Mouse (Mus musculus) limb, embryonic 13.5 days (tissue): Measurements from ENCODE around the gene Slc30a10. TPM values are rescaled to one million over a fixed set of nuclear protein-coding genes. Genes with fewer than 3 reads are reported as not detected.

ENCODE experiments used
- ATAC-seq: fragments of 200-750 bp; cut with Nextera tagmentation; 2 replicates; pipeline ENCODE4 v1.8.0; 2017; ENCODE audit warnings: low read depth, moderate number of reproducible peaks, moderate TSS enrichment; ENCODE audit not compliant: low FRiP score
- H3K27ac ChIP-seq: fragments of 300-500 bp; sonication (generic); 2 replicates; pipeline ENCODE4 v1.5.1; 2015; ENCODE audit warnings: inconsistent platforms, mild to moderate bottlenecking, moderate library complexity
- H3K27me3 ChIP-seq: fragments of 300-500 bp; sonication (generic); 2 replicates; pipeline ENCODE4 v1.6.1; 2015; ENCODE audit warnings: mild to moderate bottlenecking, inconsistent platforms
- H3K36me3 ChIP-seq: fragments of 300-500 bp; sonication (generic); 2 replicates; pipeline ENCODE4 v1.6.1; 2015; ENCODE audit warnings: inconsistent platforms, mild to moderate bottlenecking, moderate library complexity
- H3K4me1 ChIP-seq: fragments of 300-500 bp; sonication (generic); 2 replicates; pipeline ENCODE4 v1.6.1; 2015; ENCODE audit warnings: inconsistent platforms
- H3K4me2 ChIP-seq: fragments of 300-500 bp; sonication (generic); replicated peaks from 2 replicates; pipeline ENCODE4 v1.6.1; 2015; ENCODE audit warnings: inconsistent platforms, mild to moderate bottlenecking, moderate library complexity
- H3K4me3 ChIP-seq: fragments of 300-500 bp; sonication (generic); 2 replicates; pipeline ENCODE4 v1.5.1; 2015; ENCODE audit warnings: moderate library complexity, mild to moderate bottlenecking, inconsistent platforms
- H3K9ac ChIP-seq: fragments of 300-500 bp; sonication (generic); 2 replicates; pipeline ENCODE4 v1.6.1; 2015; ENCODE audit warnings: mild to moderate bottlenecking, inconsistent platforms
- H3K9me3 ChIP-seq: fragments of 300-500 bp; sonication (generic); 2 replicates; pipeline ENCODE4 v1.6.1; 2016; ENCODE audit warnings: inconsistent platforms
- WGBS: fragments of 180-500 bp; shearing (Covaris S2); methylation state at CpG from one replicate; pipeline ENCODE4 v1.1.7; 2015; 5-methylcytosine and 5-hydroxymethylcytosine counted together
- polyA plus RNA-seq: library from polyadenylated mRNA; unstranded; fragments of >200 nt; fragmentation: Nextera tagmentation; extraction: Ambion mirVana; gene quantifications from 2 replicates; pipeline ENCODE4 v1.2.1, GENCODE M21; 2015

The Slc30a10 gene
- polyA plus RNA-seq, 1 experiment from 2014 or later = 0.45 TPM

DNA sequence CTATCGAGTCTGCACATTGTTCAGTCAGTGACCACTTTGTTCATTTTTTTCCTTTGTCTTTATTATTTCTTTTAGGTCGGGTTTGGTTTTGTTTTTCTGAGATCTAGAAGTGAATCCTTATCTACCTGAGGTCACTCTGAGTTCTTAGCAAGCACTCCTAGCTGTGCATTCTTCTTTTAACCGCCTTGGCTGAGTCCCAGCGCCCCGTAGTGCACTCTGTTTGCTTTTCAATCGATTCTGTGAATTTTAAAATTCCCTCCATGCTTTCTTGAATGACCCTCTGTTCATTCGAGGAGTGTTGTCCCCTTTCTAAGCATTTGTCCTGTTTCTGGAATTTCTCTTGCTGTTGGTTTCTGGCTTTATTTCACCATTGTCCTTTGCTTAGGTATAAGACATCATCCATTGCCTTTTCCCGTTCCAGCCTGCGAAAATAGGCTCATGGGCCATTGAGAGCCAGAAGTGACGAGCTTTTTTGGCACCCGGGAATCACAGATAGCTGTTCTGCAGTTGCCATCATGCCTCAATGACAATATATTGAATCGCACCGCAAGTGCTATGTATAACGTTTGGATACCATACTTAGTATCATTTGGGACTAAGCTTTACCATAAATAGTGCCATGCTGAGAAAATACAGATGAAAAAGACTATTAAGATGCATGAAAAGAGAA lies 42.3 kb downstream of the Slc30a10 start:
- WGBS = 79% methylated on average over 14 of the region's 14 CpGs
- H3K36me3 ChIP-seq = no peaks in the 10 kb centered on the region
- no peaks in the 10 kb centered on the region for H3K9me3 ChIP-seq
- no peak overlapping the region for H3K4me3 ChIP-seq
- no peak overlapping the region for H3K4me2 ChIP-seq
- H3K4me1 ChIP-seq = 0 out of 2 replicates have a peak, but pooled peaks cover 3% of the 10 kb centered on the region
- no peak overlapping the region for H3K27ac ChIP-seq
- no peak for ATAC-seq
- H3K27me3 ChIP-seq = no peaks in the 10 kb centered on the region
- no peak overlapping the region for H3K9ac ChIP-seq

DNA sequence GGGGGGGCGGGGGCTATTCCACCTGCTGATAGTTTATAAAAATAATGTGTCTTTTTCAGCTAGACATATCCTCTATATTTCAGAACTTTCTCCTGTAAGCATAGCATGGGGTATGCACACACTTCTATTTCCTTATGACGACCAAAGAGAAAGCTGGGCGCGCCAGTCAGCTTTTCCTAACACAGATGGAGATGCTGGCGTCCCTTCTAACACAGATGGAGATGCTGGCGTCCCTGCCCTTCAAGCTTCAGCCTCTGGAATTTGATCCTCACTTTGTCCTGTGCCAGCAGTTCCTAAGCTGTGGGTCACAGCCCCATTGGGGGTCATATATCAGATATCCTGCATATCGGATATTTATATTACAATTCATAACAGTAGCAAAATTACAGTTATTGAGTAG lies 46.0 kb downstream of the Slc30a10 start:
- Histone ChIP-seq H3K27ac (no peak overlapping the region), H3K36me3 (no peaks in the 10 kb centered on the region), H3K9ac (no peak overlapping the region), H3K4me3 (no peak overlapping the region), H3K9me3 (no peaks in the 10 kb centered on the region), H3K4me2 (no peak overlapping the region), H3K27me3 (no peaks in the 10 kb centered on the region), H3K4me1 (no peaks in the 10 kb centered on the region)
- WGBS = 69% methylated on average over 7 of the region's 7 CpGs
- ATAC-seq = no peak

DNA sequence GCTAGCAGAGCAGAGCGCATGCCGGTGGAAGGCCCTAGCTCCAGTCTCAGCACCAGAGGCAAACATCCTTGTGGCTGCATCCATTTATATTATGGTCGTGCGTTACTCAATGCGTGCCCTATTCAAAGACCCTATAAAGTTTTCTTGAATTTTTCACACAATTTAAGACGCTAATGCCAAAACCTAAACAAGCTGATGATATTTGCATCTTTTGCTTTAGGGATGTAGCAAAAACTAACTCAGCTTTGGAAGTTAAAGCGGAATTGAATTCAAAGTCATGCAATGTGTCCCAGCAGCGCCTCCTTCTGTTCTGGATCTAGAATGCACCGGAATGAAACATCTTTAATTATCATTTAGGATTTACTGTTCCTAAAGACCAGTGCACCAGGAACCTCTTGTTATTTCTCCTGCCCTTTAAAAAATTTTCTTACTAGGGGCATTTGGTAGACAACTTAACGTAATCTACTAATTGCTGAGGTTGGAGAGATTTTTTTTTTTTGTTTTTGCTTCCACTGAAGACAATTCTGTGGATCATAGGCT lies 47.2 kb downstream of the Slc30a10 start:
- ATAC-seq = no peak
- H3K36me3 ChIP-seq = no peaks in the 10 kb centered on the region
- no peak overlapping the region for H3K27ac ChIP-seq
- 28% methylated on average over 10 of the region's 10 CpGs for WGBS
- H3K27me3 ChIP-seq = no peaks in the 10 kb centered on the region
- H3K9me3 ChIP-seq = no peaks in the 10 kb centered on the region
- H3K4me1 ChIP-seq = no peaks in the 10 kb centered on the region
- no peak overlapping the region for H3K9ac ChIP-seq
- H3K4me3 ChIP-seq = no peak overlapping the region
- no peak overlapping the region for H3K4me2 ChIP-seq

DNA sequence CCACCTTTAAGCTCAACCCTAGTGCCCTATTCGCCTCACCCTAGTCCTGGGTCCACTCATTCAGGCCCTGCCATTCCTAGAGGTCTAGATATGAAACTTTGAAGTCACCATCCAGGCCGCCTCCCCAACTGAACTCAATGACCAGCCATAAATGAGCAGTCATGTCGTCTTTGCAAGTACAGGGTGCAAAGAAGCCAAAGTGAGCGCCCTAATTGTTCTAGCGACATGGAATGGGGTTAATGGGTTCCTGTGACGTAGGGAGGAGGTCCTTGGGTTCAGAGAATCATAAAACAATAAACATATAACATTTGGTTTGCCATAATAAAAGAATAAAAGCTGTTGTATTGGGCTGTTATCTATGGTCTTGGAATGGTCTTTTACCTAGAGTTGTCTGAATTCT lies 47.9 kb downstream of the Slc30a10 start:
- no peak for ATAC-seq
- Histone ChIP-seq H3K9me3 (no peaks in the 10 kb centered on the region), H3K9ac (no peak overlapping the region), H3K4me3 (no peak overlapping the region), H3K36me3 (no peaks in the 10 kb centered on the region), H3K27ac (no peak overlapping the region), H3K4me2 (no peak overlapping the region), H3K4me1 (no peaks in the 10 kb centered on the region), H3K27me3 (no peaks in the 10 kb centered on the region)
- 46% methylated on average over 6 of the region's 6 CpGs for WGBS

DNA sequence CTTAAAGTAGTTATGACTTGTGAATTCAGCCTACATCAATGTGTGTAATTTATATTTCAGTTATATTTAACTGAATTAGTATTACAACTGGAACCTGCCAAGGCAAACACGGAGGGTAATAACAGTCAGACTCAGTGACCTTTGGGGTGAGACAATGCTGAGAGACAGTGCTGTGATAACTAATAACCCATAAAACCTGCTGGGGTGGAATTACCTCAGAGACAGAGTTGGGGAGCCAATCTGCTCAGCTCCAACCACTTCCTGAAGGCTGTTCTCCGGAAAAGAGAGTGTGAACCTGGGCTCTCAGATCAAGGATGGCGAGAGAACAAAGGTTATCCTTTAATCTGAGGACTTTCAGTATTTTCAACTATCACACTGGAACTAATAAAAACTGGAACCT lies 54.4 kb downstream of the Slc30a10 start:
- ATAC-seq = no peak
- Histone ChIP-seq H3K27ac (no peak overlapping the region), H3K27me3 (no peaks in the 10 kb centered on the region), H3K4me1 (no peaks in the 10 kb centered on the region), H3K4me2 (no peak overlapping the region), H3K4me3 (no peak overlapping the region), H3K9ac (no peak overlapping the region), H3K36me3 (no peaks in the 10 kb centered on the region), H3K9me3 (no peaks in the 10 kb centered on the region)
- WGBS = 63% methylated on average over 3 of the region's 3 CpGs

DNA sequence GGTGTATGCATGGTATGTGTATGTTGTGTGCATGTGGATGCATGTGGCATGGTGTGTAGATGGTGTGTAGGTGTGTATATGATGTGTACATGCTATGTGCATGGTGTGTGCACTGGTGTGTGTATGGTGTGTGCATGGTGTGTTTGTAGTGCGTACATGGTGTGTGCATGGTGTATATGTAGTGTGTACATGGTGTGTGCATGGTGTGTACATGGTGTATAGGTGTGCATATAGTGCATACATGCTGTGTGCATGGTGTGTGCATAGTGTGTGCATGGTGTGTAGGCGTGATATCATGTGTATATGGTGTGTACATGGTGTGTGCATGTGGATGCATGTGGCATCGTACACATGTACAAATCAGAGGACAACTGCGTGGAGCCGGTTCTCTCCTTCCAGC lies 56.7 kb downstream of the Slc30a10 start:
- Histone ChIP-seq H3K9me3 (no peaks in the 10 kb centered on the region), H3K36me3 (no peaks in the 10 kb centered on the region), H3K4me2 (no peak overlapping the region), H3K4me1 (0 out of 2 replicates have a peak, but pooled peaks cover 6% of the 10 kb centered on the region), H3K9ac (no peak overlapping the region), H3K4me3 (no peak overlapping the region), H3K27me3 (no peaks in the 10 kb centered on the region), H3K27ac (no peak overlapping the region)
- ATAC-seq = no peak
- 90% methylated on average over 5 of the region's 5 CpGs for WGBS

DNA sequence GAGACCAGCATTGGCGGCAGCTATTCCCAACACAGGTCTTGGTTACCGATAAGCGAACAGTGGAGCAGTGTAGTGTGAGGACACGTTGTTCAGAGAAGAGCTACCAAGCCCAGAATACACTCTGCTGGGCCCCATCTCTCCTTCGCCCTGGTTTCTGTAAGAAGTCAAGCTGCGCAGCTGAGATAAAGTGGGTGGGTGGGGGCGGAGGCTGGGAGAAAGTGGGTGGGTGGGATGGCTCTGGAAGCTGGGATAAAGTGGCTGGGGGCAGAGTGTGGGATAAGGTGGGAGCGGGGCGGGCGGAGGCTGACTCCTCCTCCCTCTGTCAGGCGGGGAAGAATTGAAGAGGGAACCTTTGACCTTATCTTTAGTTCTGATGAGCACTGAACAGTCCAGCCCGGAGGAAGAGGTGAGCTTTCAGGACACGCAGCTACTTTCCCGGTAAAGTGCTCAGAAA lies 60.9 kb downstream of the Slc30a10 start:
- Histone ChIP-seq H3K9ac (no peak overlapping the region), H3K27ac (no peak overlapping the region), H3K36me3 (no peaks in the 10 kb centered on the region), H3K27me3 (no peaks in the 10 kb centered on the region), H3K4me3 (no peak overlapping the region), H3K4me1 (peaks cover 16% of the 10 kb centered on the region), H3K9me3 (no peaks in the 10 kb centered on the region), H3K4me2 (no peak overlapping the region)
- WGBS = 62% methylated on average over 14 of the region's 14 CpGs
- ATAC-seq = no peak

DNA sequence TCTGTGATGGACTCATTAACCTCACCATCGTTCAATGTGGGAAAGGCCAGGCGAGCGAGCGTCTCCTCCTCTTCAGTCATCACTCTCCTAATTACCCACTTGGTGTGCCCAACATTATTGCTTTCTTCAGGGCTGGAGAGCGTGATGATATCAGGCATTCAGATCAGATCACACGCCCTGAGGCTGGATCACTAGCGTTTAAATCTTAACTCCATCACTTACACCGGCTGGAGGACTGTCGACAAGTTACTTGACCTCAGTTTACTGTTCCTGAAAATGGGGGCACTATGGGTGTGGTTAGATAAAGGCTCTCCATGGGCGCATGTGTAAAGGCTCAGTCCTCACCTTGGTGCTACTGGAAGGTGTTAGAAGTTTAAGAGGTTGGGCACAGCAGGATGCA lies 61.4 kb downstream of the Slc30a10 start:
- Histone ChIP-seq H3K4me3 (no peak overlapping the region), H3K9me3 (no peaks in the 10 kb centered on the region), H3K27ac (no peak overlapping the region), H3K4me2 (no peak overlapping the region), H3K4me1 (peaks cover 16% of the 10 kb centered on the region), H3K27me3 (no peaks in the 10 kb centered on the region), H3K9ac (no peak overlapping the region), H3K36me3 (no peaks in the 10 kb centered on the region)
- ATAC-seq = no peak
- WGBS = 39% methylated on average over 10 of the region's 10 CpGs

DNA sequence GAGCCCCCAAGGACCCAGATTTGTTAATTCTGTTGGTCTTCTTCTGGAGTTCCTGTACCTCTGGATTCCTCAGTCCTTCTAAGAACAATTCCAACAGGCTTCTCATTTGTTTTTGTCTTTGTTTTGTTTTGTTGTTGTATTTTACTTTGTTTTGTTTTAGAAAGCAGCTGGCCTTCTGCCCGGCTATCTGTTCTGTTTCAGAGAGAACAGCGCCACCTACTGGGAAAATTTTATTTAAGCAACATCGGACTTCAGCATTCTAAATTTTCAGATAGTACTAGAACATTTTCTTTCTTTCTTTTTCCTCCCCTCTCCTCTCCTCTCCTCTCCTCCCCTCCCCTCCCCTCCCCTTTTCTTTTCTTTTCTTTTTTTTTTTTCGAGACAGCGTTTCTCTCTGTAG lies 62.9 kb downstream of the Slc30a10 start:
- Histone ChIP-seq H3K27ac (no peak overlapping the region), H3K4me3 (no peak overlapping the region)
- WGBS = 5% methylated on average over 3 of the region's 5 CpGs

More for the DNA sequence above, 62.9 kb downstream of the Slc30a10 start:
- ATAC-seq = no peak
- no peak overlapping the region for H3K9ac ChIP-seq
- H3K27me3 ChIP-seq = no peaks in the 10 kb centered on the region
- peaks cover 16% of the 10 kb centered on the region for H3K4me1 ChIP-seq
- H3K36me3 ChIP-seq = no peaks in the 10 kb centered on the region
- no peaks in the 10 kb centered on the region for H3K9me3 ChIP-seq
- no peak overlapping the region for H3K4me2 ChIP-seq

Other genes starting within 250 kb of the Slc30a10 start
- 25.8 and 27.0 TPM in 2 replicates for gene Iars2, start 125.5 kb upstream of the Slc30a10 start, polyA plus RNA-seq
- 19.7 and 21.9 TPM in 2 replicates for gene Bpnt1, start 122.7 kb upstream of the Slc30a10 start, polyA plus RNA-seq
- 164 and 177 TPM in 2 replicates for gene Eprs, start 91.8 kb upstream of the Slc30a10 start, polyA plus RNA-seq